Mouse (Mus musculus) embryo, embryonic 10 days (tissue): ENCODE data around the gene Csnk1g2.

ENCODE experiments used
- DNase-seq: peaks from one replicate; pipeline ENCODE4 v3.0.0-alpha.2; 2015; ENCODE audit warnings: low spot score

Gene Csnk1g2

DNA sequence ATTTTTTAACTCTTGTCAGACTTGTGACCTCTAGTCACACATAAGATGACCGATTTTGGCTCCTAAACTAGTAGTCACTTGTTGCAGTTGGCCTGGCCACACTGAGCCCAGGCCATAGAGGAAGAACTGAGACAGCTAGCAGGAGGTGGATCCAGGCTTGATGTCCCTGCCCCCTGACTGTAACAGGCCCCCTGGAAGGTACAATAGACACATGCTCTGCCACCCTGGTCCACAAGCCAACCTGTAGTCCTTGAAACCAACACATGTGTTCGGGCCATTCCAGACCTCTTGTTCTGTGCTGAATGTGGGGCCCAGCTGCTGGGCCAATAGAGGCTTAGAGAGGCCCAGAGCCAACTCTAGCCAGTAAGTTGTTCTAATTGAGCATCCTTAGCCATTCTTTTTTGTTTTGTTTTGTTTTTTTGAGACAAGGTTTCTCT, 57.6 kb downstream of the Csnk1g2 start:
- DNase-seq, result no peak

DNA sequence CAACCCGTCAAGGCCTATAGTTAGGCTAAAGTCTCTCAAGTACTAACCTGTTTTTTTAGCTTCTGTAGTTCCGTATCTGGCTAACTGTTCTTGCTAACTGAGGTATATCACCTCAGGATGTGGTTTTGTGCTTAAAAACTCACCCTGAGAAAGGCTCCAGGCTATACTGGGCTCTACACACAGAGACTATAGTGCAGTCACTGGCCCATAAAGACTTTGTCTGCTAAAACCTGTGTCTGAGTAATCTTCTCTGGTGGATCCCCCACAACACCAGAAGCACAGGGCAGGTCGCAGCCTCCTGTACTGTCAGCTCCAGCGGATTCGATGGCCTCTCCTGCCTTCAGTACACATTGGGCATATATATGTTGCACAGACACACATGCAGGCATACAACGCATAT, 59.4 kb downstream of the Csnk1g2 start:
- no peak for DNase-seq

DNA sequence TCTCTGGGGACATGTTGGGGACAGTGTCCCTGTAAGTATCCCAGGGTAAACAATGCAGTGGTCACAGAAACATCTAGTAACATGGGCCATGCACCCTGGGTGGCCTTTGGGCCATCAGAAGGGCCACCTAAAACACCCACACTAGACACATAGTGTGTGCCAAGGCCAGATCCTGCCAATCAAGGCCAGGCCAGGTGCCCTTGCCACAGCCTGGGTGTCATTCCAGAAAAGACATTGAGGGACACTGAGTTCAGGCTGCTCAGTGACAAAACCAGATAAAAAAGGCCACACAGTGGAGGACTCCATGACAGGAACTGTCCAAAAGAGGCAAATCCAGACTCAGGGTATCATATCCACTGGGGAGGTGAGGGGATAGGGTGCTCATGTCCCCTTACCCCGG, 61.0 kb downstream of the Csnk1g2 start:
- DNase-seq, result no peak

DNA sequence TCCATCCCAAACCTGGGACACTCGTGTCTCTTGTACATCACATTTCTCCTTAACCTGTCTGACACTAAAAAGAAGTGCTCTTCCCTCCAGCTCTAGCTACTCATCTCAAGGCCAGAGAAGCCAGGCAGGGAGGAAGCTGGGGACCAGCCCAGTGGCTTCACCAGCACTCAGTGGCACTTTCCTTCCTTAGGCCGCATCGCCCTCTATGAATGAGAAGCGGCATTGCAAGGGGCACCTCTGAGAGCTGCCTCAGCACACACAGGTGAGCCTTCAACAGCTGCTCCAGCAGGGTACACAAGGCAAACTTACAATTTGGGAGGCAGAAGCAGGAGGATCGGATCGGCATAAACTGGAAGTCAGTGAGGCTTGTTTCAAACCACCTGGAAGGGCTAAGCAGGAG, 61.6 kb downstream of the Csnk1g2 start:
- peak; percentile 70 for DNase-seq

DNA sequence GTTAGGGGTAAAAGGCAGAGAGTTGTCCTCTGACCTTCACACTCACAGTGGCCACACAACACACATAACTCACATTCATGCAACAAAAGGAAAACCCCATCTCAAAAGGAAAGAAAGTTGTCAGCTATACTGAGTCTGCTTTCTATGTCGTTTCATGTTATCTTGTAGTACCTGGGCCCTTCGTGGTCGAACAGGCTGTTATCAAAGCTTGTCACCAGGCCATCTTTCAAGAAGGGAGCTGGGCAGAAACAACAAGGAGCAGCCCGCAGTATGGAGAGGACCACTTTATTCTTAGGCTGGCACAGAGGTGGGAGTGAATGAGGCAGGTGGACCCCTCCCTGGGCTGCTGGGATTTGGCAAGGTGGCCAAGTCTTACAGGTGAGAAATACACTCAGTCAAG, 62.3 kb downstream of the Csnk1g2 start:
- DNase-seq, result no peak

DNA sequence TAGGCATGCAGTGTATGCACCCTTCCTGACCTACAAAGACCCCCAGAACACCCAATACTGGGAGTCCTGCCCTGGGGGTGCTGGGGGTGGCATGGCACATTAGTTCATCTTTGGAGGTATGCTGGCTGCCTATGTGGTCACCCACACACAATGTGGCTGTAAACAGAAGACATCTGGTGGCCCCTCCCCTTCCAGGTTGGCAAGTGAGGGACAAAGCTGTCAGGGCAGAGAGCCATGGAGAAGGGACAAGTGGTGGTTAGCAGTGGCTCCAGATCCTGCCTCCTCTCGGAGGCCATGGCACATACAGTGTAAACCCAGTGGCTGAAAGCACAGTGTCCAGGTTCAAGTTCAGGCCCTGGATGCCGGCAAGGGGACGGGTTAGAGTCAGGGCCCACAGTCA, 64.0 kb downstream of the Csnk1g2 start:
- DNase-seq, result no peak

DNA sequence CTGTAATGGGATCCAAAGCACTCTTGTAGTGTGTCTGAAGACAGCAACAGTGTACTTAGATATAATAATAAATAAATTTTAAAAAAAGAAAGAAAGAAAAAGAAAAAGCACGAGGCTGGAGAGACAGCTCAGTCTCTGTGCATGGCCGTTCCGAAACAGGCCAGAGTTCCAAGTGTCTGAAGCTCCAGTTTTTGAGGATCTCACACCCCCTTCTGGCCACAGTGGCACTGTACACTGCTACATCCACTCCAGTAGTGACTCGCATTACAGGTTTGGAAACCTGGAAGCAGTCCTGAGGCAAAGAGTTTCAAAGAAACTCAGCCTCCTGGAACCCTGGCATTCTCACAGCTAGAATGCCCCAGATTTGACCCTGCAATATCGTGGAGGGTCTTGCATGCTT, 65.2 kb downstream of the Csnk1g2 start:
- DNase-seq, result peak; percentile 79
